Mouse (Mus musculus) gastrocnemius, postnatal 25 days (tissue): ENCODE results near the gene Gm6993. TPM values are rescaled to one million over a fixed set of nuclear protein-coding genes. Genes with fewer than 3 reads are reported as not detected.
A peak's percentile ranks its signal among the peaks of the same experiment; 100 is the strongest.

Experiments used
- DNase-seq: peaks from one replicate; pipeline ENCODE4 v3.0.0; 2022
- total RNA-seq, 2 experiments: library from RNA; stranded (reverse); gene quantifications; 1 replicate in 1 of 2; 2 replicates in 1 of 2; pipeline ENCODE4 v1.2.3; 2021

Gene Gm6993
- total RNA-seq, 2 experiments from 2014 or later = not detected

- no peak for DNase-seq
These were observed 1.2 kb downstream of the Gm6993 start for GRCm38 (mm10) chr12:31241595-31242342.

GRCm38 (mm10) chr12:31244001-31244400 lies 3.4 kb downstream of the Gm6993 start:
- no peak for DNase-seq

GRCm38 (mm10) chr12:31244691-31245090 lies 4.1 kb downstream of the Gm6993 start:
- no peak for DNase-seq

GRCm38 (mm10) chr12:31246153-31246552 lies 5.6 kb downstream of the Gm6993 start:
- DNase-seq = no peak

GRCm38 (mm10) chr12:31246615-31247014 lies 6.0 kb downstream of the Gm6993 start:
- no peak for DNase-seq

- no peak for DNase-seq
These were observed 7.6 kb downstream of the Gm6993 start for GRCm38 (mm10) chr12:31248165-31248564.

GRCm38 (mm10) chr12:31248681-31249080 lies 8.1 kb downstream of the Gm6993 start:
- no peak for DNase-seq

GRCm38 (mm10) chr12:31252259-31252658 lies 11.7 kb downstream of the Gm6993 start:
- DNase-seq = no peak

- DNase-seq = no peak
These were observed 14.4 kb downstream of the Gm6993 start for GRCm38 (mm10) chr12:31254978-31255377.

GRCm38 (mm10) chr12:31256121-31256903 lies 15.7 kb downstream of the Gm6993 start:
- no peak for DNase-seq

- DNase-seq = peak; percentile 18
These were observed 21.3 kb downstream of the Gm6993 start for GRCm38 (mm10) chr12:31261882-31262281.

GRCm38 (mm10) chr12:31263921-31264320 lies 23.4 kb downstream of the Gm6993 start:
- no peak for DNase-seq

- peak; percentile 66 for DNase-seq
These were observed 24.6 kb downstream of the Gm6993 start, which contains the start of gene Lamb1 for GRCm38 (mm10) chr12:31265005-31265721. TSS of gene Lamb1 (plus strand) at chr12:31265234.

- no peak for DNase-seq
These were observed 25.3 kb downstream of the Gm6993 start for GRCm38 (mm10) chr12:31265722-31266431.

GRCm38 (mm10) chr12:31266686-31267085 lies 26.1 kb downstream of the Gm6993 start:
- peak; percentile 12 for DNase-seq

GRCm38 (mm10) chr12:31267363-31267762 lies 26.8 kb downstream of the Gm6993 start:
- DNase-seq = no peak

- no peak for DNase-seq
These were observed 27.7 kb downstream of the Gm6993 start for GRCm38 (mm10) chr12:31268315-31268714.

GRCm38 (mm10) chr12:31269020-31269597 lies 28.5 kb downstream of the Gm6993 start:
- DNase-seq = no peak

GRCm38 (mm10) chr12:31270361-31270760 lies 29.8 kb downstream of the Gm6993 start:
- DNase-seq = no peak

GRCm38 (mm10) chr12:31270776-31271175 lies 30.2 kb downstream of the Gm6993 start:
- no peak for DNase-seq

GRCm38 (mm10) chr12:31271361-31272011 lies 30.9 kb downstream of the Gm6993 start:
- DNase-seq = no peak
